Mouse (Mus musculus) forebrain, embryonic 16.5 days (tissue): Measurements from ENCODE around the gene Ppp3ca. TPM values are rescaled to one million over a fixed set of nuclear protein-coding genes. Genes with fewer than 3 reads are reported as not detected.

Experiments
- ATAC-seq: fragments of 200-750 bp; cut with Nextera tagmentation; 2 replicates; pipeline ENCODE4 v1.8.0; 2017; ENCODE audit warnings: mild to moderate bottlenecking, moderate library complexity
- H3K27ac ChIP-seq: fragments of 300-500 bp; sonication (generic); 2 replicates; pipeline ENCODE4 v1.5.1; 2014; ENCODE audit warnings: low read length, control low read depth
- H3K27me3 ChIP-seq: fragments of 300-500 bp; sonication (generic); replicated peaks from 2 replicates; pipeline ENCODE4 v1.6.1; 2014; ENCODE audit warnings: low read length; ENCODE audit not compliant: control insufficient read depth, insufficient read depth
- H3K36me3 ChIP-seq: fragments of 300-500 bp; sonication (generic); 2 replicates; pipeline ENCODE4 v1.6.1; 2014; ENCODE audit not compliant: control insufficient read depth, insufficient read depth
- H3K4me1 ChIP-seq: fragments of 300-500 bp; sonication (generic); replicated peaks from 2 replicates; pipeline ENCODE4 v1.6.1; 2014; ENCODE audit warnings: low read length; ENCODE audit not compliant: control insufficient read depth, insufficient read depth
- H3K4me2 ChIP-seq: fragments of 300-500 bp; sonication (generic); 2 replicates; pipeline ENCODE4 v1.6.1; 2014; ENCODE audit warnings: mild to moderate bottlenecking, low read length, control low read depth
- H3K4me3 ChIP-seq: fragments of 300-500 bp; sonication (generic); replicated peaks from 2 replicates; pipeline ENCODE4 v1.5.1; 2014; ENCODE audit warnings: mild to moderate bottlenecking, low read length, control low read depth
- H3K9ac ChIP-seq: fragments of 300-500 bp; sonication (generic); replicated peaks from 2 replicates; pipeline ENCODE4 v1.6.1; 2014; ENCODE audit warnings: low read depth, low read length, control low read depth
- H3K9me3 ChIP-seq: fragments of 300-500 bp; sonication (generic); 2 replicates; pipeline ENCODE4 v1.6.1; 2016; ENCODE audit warnings: low read length; ENCODE audit not compliant: control insufficient read depth
- WGBS: fragments of 180-500 bp; shearing (Covaris S2); extraction: QIAGEN DNeasy Blood & Tissue Kit; methylation state at CpG from one replicate; pipeline ENCODE4 v1.1.7; 2014; 5-methylcytosine and 5-hydroxymethylcytosine counted together
- polyA plus RNA-seq: library from polyadenylated mRNA; unstranded; fragments of >200 nt; fragmentation: Nextera tagmentation; extraction: Ambion mirVana; gene quantifications from 2 replicates; pipeline ENCODE4 v1.2.1, GENCODE M21; 2015

Gene Ppp3ca
- polyA plus RNA-seq, 1 experiment from 2014 or later = 144 TPM

DNA sequence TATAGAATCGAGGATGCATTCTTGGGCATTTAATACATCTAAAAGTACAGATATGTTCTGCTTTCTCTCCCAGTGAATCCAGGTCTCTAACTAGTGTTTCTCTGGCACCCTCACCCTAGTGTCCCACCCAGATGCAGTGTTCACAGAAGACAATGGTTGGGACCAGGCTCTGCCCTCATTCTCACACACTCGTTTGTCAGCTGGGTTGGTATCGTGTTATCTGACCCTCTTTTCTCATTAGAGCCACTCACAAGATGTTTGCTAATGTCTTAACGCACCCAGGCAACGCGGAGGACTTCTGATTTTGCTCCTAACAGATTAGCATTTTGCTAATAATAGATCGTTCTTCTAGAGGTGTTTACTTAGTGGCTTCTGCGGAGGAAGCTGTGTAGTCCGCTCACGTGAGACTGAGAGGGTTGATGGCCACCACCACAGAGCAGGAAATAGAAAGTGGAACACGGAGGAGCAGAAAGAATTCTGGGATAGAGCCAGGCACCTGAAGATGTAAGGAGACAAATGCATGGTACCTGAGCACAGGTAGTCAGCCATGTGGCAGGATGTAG is 30.6 kb downstream of the Ppp3ca start:
- H3K4me2 ChIP-seq = no peak overlapping the region
- no peaks in the 10 kb centered on the region for H3K27me3 ChIP-seq
- H3K27ac ChIP-seq = no peak overlapping the region
- ATAC-seq = no peak; the same call in 1 of the 2 replicates
- H3K9me3 ChIP-seq = no peaks in the 10 kb centered on the region
- no peaks in the 10 kb centered on the region for H3K36me3 ChIP-seq
- no peak overlapping the region for H3K4me3 ChIP-seq
- H3K9ac ChIP-seq = no peak overlapping the region
- H3K4me1 ChIP-seq = peaks cover 3% of the 10 kb centered on the region; the same call in 1 of the 2 replicates
- WGBS = 59% methylated on average over 11 of the region's 11 CpGs

DNA sequence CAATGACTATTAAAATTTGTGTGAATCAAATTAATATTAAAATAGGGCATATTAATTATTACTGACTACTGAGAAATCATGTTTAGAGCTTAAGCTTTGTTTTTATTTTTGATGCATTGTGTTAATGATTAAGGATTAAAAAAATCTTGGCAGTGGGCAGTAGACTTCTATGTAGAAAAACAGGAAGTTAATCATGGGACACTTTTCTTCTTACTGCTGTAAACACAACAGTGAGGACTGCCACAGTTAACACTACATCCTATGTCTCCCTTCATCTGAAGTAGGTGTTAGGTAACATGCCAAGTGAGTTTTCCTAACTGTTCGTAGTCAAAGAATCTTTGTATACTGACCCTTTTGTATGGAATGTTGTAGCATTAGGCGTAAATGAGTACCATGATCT is 32.9 kb downstream of the Ppp3ca start:
- 63% methylated on average over 2 of the region's 2 CpGs for WGBS
- H3K36me3 ChIP-seq = no peaks in the 10 kb centered on the region
- no peak overlapping the region for H3K9ac ChIP-seq
- H3K4me1 ChIP-seq = peaks cover 3% of the 10 kb centered on the region; the same call in 1 of the 2 replicates
- H3K4me3 ChIP-seq = no peak overlapping the region
- ATAC-seq = no peak
- H3K27ac ChIP-seq = no peak overlapping the region
- H3K9me3 ChIP-seq = no peaks in the 10 kb centered on the region
- H3K27me3 ChIP-seq = no peaks in the 10 kb centered on the region
- no peak overlapping the region for H3K4me2 ChIP-seq

DNA sequence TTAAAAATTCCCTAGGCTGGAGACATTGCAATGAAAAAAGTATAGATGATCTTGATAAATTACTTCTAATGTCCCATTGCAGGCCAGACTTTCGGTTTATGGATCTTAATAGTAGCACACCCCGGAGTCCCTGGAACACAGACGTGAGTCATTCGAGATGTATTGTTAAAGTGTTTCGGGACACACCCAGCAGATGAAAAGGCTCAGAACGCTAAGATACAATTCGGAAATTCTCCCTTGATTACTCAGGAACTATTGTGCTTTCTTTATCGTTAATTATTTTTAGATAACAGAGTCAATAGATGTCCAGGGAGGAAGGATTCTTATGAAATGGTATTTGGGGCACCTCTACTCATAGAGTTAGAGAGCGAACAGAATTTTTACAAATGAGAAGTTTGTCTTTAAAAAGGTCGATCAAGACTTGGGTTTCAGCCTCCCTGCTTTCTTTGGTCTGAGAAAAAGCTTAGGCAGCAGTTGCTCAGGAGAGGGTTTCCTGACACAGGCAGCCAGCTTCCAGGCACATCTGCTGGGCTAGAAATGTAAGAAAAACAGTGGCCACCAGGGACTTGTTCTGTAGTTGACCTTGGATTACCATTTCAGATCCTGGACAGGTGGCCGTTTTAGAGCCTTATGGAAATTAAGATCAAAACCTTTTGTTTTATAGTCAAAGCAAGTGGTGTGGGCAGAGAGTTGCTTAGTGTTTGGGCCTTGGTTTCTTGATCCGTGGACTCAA is 34.8 kb downstream of the Ppp3ca start:
- Histone ChIP-seq H3K4me2 (no peak overlapping the region), H3K27me3 (no peaks in the 10 kb centered on the region), H3K9ac (no peak overlapping the region), H3K4me3 (no peak overlapping the region), H3K27ac (no peak overlapping the region), H3K4me1 (peaks cover 3% of the 10 kb centered on the region; the same call in 1 of the 2 replicates), H3K9me3 (no peaks in the 10 kb centered on the region), H3K36me3 (no peaks in the 10 kb centered on the region)
- ATAC-seq = no peak
- 72% methylated on average over 12 of the region's 12 CpGs for WGBS

DNA sequence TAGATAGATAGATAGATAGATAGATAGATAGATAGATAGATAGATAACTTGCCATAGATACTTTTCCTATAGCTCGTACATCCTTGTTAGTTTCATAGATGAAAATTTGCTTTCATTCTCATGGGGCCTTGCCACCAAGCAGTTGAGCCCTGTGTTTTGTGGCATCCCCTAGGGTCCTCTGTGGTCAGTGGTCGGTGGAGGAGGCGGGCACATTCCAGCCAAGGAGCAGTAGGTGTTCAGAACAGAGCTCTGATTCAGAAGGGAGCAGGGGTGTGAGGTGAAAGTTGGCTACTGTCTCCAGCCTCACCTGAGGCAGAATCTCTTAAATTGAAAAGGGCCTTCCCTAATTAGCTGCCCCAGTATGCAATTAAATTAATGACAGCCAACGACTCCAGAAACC is 36.1 kb downstream of the Ppp3ca start:
- no peak for ATAC-seq
- H3K4me2 ChIP-seq = no peak overlapping the region

DNA sequence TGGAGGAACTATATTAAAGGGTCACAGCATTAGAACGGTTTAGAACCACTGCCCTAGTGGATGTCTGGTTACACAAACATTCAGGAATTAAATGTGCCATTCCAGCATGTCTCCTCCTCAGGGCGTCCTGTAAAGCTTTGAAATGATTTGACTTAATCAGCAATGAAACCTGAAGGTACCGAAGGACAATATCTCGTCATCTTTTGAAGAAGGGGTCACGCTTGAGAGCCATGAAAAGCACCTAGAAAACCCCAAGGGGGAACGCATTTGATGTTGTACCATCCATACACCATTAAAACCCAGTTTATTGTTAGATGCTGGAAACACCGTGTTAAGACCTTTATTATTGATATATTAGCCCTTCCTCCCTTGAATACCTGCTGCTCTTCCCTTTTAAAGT is 36.8 kb downstream of the Ppp3ca start:
- no peak overlapping the region for H3K4me3 ChIP-seq
- no peaks in the 10 kb centered on the region for H3K36me3 ChIP-seq
- no peak for ATAC-seq
- H3K4me2 ChIP-seq = no peak overlapping the region
- H3K27ac ChIP-seq = no peak overlapping the region
- whole genome bisulfite sequencing = 82% methylated on average over 7 of the region's 7 CpGs
- H3K9ac ChIP-seq = no peak overlapping the region
- H3K9me3 ChIP-seq = no peaks in the 10 kb centered on the region
- H3K4me1 ChIP-seq = no peaks in the 10 kb centered on the region
- H3K27me3 ChIP-seq = no peaks in the 10 kb centered on the region

More for the DNA sequence above, 36.1 kb downstream of the Ppp3ca start:
- no peaks in the 10 kb centered on the region for H3K4me1 ChIP-seq
- H3K9me3 ChIP-seq = no peaks in the 10 kb centered on the region
- no peaks in the 10 kb centered on the region for H3K27me3 ChIP-seq
- H3K36me3 ChIP-seq = no peaks in the 10 kb centered on the region
- no peak overlapping the region for H3K27ac ChIP-seq
- H3K4me3 ChIP-seq = no peak overlapping the region
- 60% methylated on average over 4 of the region's 4 CpGs for WGBS
- no peak overlapping the region for H3K9ac ChIP-seq

DNA sequence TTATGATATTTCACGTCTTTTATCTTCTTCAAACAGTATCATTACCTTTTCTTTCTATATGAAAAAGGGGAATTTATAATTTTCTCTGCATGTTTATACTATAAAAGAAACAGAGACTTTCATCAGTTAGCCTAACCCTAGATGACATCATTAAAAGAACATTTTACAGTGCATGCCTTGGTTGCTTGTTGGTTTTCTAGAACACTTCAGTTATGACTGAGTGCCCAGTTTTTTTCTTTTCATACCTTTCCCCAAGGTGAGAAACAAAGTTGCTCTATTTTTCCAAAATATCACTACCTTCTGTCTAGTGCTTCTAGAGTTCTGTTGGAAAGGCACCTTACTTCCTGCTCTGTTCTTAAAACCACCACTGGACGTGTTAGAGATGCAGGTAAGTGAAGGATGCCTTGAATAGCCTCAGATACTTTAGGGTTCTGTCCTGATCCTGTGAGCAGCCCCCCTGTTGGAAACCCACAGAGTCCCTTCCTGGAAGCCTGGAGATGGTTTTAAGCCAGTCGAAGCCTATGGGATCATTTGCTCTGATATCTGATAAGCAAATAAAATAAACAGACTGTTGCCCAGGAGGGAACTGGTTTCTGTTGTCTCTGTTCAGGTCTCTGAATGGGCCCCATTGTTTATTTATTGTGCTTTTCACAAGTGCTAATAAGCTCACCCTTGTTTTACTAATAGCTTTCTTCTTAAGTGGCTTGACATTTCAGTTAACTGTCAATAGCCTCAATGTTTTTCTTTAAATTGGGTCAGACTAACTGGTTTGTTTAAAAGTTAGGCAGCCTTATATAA is 37.5 kb downstream of the Ppp3ca start:
- no peak overlapping the region for H3K4me3 ChIP-seq
- no peaks in the 10 kb centered on the region for H3K9me3 ChIP-seq
- no peak overlapping the region for H3K9ac ChIP-seq
- no peaks in the 10 kb centered on the region for H3K27me3 ChIP-seq
- H3K4me1 ChIP-seq = no peaks in the 10 kb centered on the region
- H3K27ac ChIP-seq = no peak overlapping the region
- 37% methylated on average over 3 of the region's 3 CpGs for WGBS
- no peak overlapping the region for H3K4me2 ChIP-seq
- no peaks in the 10 kb centered on the region for H3K36me3 ChIP-seq
- no peak for ATAC-seq

DNA sequence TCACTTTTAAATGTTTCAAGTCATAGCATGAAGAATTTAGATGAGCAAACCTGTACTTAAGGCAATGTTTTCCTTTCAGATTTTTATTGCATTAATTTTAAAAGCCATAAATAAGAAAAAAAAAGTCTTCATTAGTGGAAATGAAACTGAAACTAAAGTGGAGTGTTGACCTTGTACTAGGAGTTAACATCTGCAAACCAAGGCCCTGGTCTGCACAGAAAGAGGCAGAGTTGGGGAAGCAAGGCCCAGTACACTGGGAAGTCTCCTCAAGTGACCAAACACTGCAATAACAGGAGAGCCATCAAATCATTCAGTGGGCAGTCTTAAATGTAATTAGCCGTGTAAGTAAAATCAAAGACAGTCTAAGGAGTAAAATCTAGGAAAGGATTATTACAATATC is 38.3 kb downstream of the Ppp3ca start:
- 55% methylated on average over 1 of the region's 1 CpGs for WGBS
- H3K4me2 ChIP-seq = no peak overlapping the region
- no peaks in the 10 kb centered on the region for H3K4me1 ChIP-seq
- H3K27me3 ChIP-seq = no peaks in the 10 kb centered on the region
- no peaks in the 10 kb centered on the region for H3K36me3 ChIP-seq
- no peak overlapping the region for H3K27ac ChIP-seq
- no peak for ATAC-seq
- H3K9ac ChIP-seq = no peak overlapping the region
- H3K9me3 ChIP-seq = no peaks in the 10 kb centered on the region
- H3K4me3 ChIP-seq = no peak overlapping the region

DNA sequence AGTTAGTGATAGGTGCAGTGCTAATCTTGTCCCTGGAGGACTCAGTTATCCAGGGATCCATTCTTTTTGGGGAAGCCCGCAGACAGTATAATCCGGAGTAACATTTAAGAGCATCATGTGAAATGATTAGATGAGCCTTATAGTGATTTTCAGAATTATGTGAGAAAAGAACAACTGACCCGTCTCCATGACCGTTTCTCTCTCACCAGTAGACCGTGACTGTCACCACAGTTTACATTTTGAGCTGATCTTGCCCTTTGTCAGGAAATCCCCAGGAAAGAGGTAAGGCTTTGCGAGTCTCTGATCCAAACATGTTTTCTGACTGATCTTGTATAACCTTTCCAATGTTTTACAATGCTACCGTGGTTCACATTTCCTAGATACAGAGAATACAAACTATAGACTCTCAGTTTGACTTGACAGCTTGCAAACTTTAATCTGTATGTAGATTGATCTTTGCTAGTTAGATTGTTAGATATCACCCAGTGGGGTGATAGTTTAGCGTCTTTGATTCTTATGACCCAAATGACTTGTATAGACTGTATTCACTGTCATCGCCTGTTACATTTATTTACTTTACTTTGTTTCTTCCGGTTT is 40.5 kb downstream of the Ppp3ca start:
- WGBS = 79% methylated on average over 10 of the region's 10 CpGs
- no peaks in the 10 kb centered on the region for H3K36me3 ChIP-seq
- H3K27ac ChIP-seq = no peak overlapping the region
- ATAC-seq = no peak
- H3K9ac ChIP-seq = no peak overlapping the region
- no peak overlapping the region for H3K4me2 ChIP-seq
- no peaks in the 10 kb centered on the region for H3K9me3 ChIP-seq
- H3K4me3 ChIP-seq = no peak overlapping the region
- no peaks in the 10 kb centered on the region for H3K27me3 ChIP-seq
- no peaks in the 10 kb centered on the region for H3K4me1 ChIP-seq
